Mouse (Mus musculus): ENCODE results near the gene Ptprc.
A peak's percentile ranks its signal among the peaks of the same experiment; 100 is the strongest.

The Ptprc gene

GRCm38 (mm10) chr1:138148844-138149243 is 26.7 kb downstream of the Ptprc start:
- no peak for DNase-seq

DNA sequence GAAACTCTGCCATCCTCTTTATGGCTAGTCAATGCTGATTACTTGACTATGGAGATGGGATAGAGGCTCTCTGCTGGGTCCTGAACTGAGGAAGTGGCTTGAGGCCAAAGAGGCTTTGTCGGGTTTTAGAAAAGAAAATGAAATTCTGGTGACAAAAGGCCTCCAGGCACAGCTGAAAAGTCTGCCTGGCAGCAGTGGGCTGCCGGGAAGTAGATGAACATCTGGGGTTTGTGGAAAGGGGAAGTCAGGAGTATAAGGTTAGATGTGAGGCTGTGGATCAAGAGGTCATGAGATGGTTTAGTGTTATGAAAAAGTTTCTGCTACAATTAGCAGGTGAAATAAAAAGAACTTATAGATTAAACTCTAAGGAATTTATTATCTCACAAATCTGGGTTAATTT is 29.9 kb downstream of the Ptprc start:
- DNase-seq, result no peak

GRCm38 (mm10) chr1:138145148-138145547 is 30.4 kb downstream of the Ptprc start:
- DNase-seq, result no peak

DNA sequence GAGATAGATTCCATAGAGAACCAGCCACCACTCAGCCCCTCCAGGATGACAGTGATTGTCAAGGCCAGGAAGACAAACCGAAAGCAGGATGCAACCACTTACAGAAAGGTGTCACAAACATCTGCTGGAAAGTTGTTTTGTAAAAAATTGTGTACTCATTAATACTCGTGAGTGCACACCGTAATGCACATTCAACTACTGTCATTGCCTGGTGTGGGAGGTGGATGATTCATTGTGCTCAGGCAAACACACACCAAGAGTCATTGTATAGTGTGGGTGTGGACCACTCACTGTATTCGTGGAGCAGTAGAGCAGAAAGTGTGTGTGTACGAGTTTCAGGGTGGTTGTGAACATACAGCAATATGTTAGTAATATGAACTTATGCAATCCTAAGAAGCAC is 31.1 kb downstream of the Ptprc start:
- no peak for DNase-seq

DNA sequence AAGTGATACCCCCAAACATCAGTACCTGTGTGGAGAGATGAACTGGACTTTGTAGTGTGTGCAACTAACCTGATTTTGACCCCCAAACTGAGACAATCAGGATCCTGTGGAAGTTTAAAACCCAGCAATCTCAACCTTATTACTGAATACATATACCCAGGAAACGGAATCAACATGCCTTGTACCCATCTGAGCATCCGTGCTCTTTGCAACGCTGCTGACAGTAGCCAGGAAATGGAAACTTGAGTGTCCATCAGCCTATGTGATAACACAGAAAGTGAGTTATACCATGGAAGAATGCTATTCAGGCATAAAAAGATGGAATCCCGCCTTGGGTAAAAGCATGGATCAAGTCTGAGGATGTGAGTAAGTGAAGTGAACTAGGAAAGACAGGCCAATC is 34.7 kb downstream of the Ptprc start:
- DNase-seq, result no peak

GRCm38 (mm10) chr1:138137696-138138095 is 37.8 kb downstream of the Ptprc start:
- no peak for DNase-seq

GRCm38 (mm10) chr1:138137024-138137577 is 38.4 kb downstream of the Ptprc start:
- DNase-seq, result no peak

GRCm38 (mm10) chr1:138136373-138136779 is 39.1 kb downstream of the Ptprc start:
- DNase-seq, result peak; percentile 21 to 26

- DNase-seq, result no peak
Measured at GRCm38 (mm10) chr1:138135637-138136372, 39.7 kb downstream of the Ptprc start.

DNA sequence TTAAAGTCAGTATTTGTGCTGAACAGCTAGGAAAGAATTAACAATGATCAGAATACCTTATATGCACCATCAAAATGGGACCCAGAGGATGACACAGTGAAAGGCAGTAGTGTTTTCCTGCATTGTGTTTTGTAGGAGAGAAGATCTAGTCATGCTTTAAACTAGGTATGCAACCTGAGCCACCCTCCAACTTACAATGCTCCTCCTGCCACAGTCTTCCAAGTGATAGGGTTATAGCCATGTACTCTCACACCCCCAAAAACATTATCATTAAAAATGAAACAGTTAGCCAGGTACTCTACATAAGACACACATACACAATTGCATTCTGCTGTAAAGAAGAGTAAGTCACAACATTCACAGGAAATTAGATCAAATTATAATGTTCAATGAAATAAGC is 40.4 kb downstream of the Ptprc start:
- DNase-seq, result no peak

DNA sequence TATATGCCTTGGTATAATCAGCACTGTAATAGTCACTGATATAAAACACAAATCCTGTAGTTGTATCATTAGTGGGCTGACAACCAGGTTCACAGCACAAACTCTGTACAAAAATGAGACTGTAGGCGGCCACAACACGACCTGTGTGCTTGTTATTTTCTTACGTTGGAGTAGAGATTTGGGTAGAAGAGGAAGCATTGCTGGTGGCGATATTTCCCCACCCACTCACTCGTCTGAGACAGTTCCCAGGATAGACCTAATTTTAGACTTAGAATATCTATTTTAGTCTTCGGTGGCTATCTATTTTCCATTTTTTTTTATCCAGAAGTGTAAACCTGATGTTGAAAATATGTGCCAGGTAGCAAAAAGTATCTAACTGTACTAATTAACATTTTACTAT is 41.2 kb downstream of the Ptprc start:
- no peak for DNase-seq

DNA sequence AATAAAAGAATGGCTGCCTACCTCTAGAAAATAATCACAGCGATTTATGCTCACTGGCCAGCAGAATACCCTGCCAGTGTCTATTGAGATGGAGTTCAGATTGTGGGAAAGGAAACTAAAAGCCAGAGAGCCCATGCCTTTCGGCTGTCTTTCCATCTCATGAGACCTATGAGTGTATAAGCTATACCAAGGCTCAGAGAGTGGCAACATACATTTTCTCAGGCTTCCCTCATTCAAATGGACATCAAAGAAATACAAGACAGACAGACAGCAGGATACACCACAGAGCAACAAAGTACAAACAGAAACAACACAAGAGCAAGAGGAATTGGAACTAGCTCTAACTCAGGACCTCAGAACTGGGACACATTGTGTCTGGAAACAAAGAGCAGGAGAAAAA is 43.8 kb downstream of the Ptprc start:
- DNase-seq, result no peak

DNA sequence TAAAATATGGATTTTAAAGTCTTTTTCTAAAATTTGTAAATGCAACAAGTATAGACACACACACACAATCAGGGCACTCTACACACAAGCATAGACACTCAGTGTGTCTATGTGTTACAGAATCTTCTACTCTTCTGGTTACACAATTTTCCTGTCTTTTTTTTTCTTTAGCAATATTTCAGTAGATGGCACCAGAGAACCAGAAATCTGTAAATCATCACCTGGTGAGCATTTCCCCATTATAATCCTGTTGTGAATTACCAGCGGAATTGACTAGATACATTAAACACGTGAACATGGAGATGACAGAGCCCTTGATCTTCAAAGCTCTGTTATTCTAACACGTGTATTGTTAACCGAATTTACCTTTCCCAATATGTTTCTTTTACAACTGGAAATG is 45.4 kb downstream of the Ptprc start:
- DNase-seq, result no peak

DNA sequence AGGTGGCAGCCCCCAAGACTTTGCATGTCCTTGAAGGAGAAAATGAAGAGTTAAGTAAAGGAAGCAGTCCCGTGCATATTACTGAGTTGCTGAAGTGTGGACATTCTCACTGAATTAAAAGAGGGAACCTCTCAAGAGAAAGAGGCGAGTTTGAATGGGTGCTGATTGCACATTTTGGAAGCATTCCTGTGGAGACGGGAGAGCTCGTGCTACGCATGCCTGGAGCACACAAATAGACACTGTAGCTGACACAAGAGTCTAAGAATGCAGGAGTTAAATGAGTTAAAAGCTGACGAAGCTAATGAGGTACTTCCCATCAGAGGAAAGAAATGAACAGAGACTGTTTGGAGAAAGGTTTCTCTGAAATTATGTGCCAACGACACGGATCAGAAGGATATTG is 48.7 kb downstream of the Ptprc start:
- no peak for DNase-seq

- no peak for DNase-seq
Measured at GRCm38 (mm10) chr1:138125281-138125680, 50.2 kb downstream of the Ptprc start.

DNA sequence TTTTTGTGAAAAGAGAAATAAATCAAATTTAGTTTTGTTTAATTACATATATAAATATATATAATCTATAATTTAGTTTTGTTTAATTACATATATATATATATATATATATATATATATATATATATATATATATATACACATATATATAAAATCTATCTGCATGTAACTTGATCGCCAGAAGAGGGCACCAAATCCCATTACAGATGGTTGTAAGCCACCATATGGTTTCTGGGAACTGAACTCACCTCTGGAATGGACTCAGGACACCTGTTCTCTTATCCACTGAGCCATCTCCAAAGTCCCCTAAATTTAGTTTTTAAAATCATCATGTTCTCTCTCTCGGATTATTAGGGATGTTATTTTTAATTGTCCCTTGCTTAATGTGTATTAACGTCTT is 51.6 kb downstream of the Ptprc start:
- DNase-seq, result peak in 1 of 2 experiments; percentile 24

DNA sequence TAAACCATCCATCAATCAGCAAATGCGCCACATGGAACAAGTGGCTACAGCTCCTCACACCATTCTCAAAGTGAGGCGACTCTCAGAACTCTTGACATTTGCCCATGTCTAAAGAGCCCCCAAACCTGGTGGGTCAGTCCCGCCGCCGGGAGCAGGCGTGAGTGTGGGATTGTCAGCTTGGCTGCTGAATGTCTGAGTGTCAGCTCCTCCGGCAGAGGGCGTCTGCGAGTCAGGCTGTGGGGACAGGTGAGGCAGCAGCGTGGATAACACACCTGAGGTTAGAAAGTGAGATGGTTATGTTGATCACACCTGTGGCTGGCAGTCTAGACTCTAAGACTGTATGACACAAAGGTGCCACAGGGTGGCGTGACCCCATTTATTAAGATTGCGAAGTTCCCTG is 55.6 kb downstream of the Ptprc start:
- DNase-seq, result peak in 1 of 2 experiments; percentile 15

DNA sequence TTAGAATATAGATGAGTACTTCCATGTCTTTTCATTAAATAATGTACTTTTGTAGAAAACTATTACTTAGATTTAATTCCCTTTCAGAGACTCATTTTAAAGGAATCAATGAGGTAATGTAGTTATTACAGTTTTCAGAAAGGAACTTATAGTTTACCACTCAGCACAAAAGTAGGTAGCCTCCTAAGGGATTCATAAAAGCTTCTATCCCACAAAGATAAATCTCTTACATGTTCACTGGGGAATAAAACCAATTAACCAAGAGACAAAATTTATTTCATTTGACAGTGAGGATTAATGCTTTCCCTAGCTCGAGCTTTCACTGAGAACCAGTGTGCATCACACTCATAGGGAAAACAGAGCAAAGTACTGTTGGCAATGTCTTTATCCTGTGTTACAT is 82.3 kb downstream of the Ptprc start:
- DNase-seq, result no peak

DNA sequence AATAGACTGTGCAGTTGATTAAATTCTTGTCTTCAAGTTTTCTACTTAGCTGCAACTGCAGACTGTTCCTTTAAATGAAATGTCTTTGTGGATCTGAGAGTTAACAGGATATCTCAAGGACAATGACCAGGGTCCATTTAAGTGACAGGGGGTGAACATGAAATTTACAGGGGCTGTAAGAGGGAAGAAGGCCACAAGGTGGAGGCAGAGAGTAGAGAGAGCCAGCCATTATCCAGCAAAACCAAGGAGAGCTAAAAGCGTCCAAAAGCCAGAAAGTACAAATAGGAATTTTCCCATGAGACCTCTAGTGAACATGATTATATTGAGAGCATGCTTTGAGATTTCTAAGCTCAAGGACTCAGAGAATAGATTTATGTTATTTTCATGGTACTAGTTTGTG is 89.7 kb downstream of the Ptprc start:
- DNase-seq, result peak; percentile 26 to 64

- peak in 1 of 2 experiments; percentile 14 for DNase-seq
Measured at GRCm38 (mm10) chr1:138083707-138084106, 91.8 kb downstream of the Ptprc start.

- DNase-seq, result no peak
Measured at GRCm38 (mm10) chr1:138080308-138080707, 95.2 kb downstream of the Ptprc start.

DNA sequence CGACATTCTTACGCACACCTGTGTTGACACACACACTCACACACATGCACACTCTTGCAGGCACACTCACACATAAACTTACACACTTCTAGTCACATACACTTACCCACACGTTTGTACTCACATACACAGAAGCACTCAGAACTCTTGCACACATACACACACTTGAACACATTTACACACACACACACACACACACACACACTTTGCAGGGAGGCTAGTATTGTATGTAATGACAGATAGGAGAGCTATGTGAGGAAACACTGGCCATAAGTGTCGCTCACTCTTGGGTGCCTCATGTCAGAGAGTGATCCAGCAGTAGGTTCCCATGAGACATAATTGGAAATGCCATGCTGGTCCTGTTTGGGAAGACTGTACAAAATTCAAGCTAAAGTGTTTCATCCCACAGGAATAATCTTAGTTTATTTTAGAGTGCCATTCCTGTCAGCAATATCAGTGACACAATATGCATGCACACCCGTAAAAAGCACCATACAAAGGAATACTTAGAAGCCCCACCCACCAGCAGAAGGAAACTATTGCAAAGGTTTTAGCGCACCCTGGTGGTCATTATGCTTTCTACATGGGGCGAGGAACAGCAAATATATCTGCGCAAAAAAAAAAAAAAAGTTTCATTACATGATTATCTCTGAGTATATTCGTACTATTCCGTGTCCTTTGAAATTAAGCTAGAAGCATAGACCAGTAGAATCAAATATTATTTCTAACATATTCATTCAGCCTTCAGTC is 131.1 kb downstream of the Ptprc start:
- peak; percentile 80 to 90 for DNase-seq

GRCm38 (mm10) chr1:138040556-138040955 is 135.0 kb downstream of the Ptprc start:
- DNase-seq, result no peak

- DNase-seq, result no peak
Measured at GRCm38 (mm10) chr1:138039201-138039600, 136.3 kb downstream of the Ptprc start.
